Mouse (Mus musculus): ENCODE measurements at regions not wholly inside any gene's neighbourhood (a gene's known extent, or its start where the extent isn't known, plus 50 kb on each side); places are given as distances from the start of the nearest gene placed in this dataset.

GRCm38 (mm10) chr11:114480119-114480540 lies 188.2 kb upstream of the Rpl38 start:
- TF ChIP-seq MAFK (IDR thresholded peaks at IDR 0.05; ENCODE audit: insufficient replicate concordance, low read length): no peak
- TF ChIP-seq USF1 (IDR thresholded peaks at IDR 0.05; ENCODE audit: low read depth, low read length): no peak
- TF ChIP-seq CTCF (conservative IDR thresholded peaks at IDR 0.05 in 1 of 2, IDR thresholded peaks at IDR 0.05 in 1 of 2; ENCODE audit: low read depth in 2 of 2, low read length in 2 of 2): no peak
- TF ChIP-seq EP300 (IDR thresholded peaks at IDR 0.05; ENCODE audit: low read length): no peak
- no peak for TF ChIP-seq MEF2A (IDR thresholded peaks at IDR 0.05; ENCODE audit: borderline replicate concordance, low read depth, low read length)

All from CH12.LX (cell line).